Mouse (Mus musculus): ENCODE results near the gene Dlgap4. TPM values are rescaled to one million over a fixed set of nuclear protein-coding genes. Genes with fewer than 3 reads are reported as not detected.

The Dlgap4 gene
- total and polyA plus RNA-seq, 3 experiments: 31.3 to 61.5 (median 32.5) TPM

GRCm38 (mm10) chr2:156760843-156761505 is 147.5 kb downstream of the Dlgap4 start:
- no peak for DNase-seq
- no peaks in the 10 kb centered on the region for H3K4me1 ChIP-seq (ENCODE audit: control insufficient read depth, insufficient read depth, low read length)
- H3K27ac ChIP-seq: no peak overlapping the region
- no peak overlapping the region for H3K9ac ChIP-seq (ENCODE audit: low read depth, low read length)
- no peaks in the 10 kb centered on the region for H3K36me3 ChIP-seq (ENCODE audit: control insufficient read depth, insufficient read depth, low read length)
- no peaks in the 10 kb centered on the region for H3K79me2 ChIP-seq (replicated peaks; ENCODE audit: control insufficient read depth, insufficient read depth, low read length)
- no peaks in the 10 kb centered on the region for H3K27me3 ChIP-seq (ENCODE audit: control insufficient read depth, insufficient read depth, low read length)
- no peak overlapping the region for H3K4me3 ChIP-seq
- WGBS: 86% methylated on average over 5 of the region's 5 CpGs
- intact Hi-C loops (cut with DNase I): no loop called here
- TF ChIP-seq EP300 (IDR thresholded peaks at IDR 0.05; ENCODE audit: insufficient read depth, low read depth, low read length) (no peak), CTCF (IDR thresholded peaks at IDR 0.05) (peak; percentile 59)

GRCm38 (mm10) chr2:156761521-156762278 is 148.2 kb downstream of the Dlgap4 start:
- intact Hi-C loops (cut with DNase I): no loop called here
- Histone ChIP-seq H3K79me2 (replicated peaks; ENCODE audit: control insufficient read depth, insufficient read depth, low read length) (no peaks in the 10 kb centered on the region), H3K36me3 (ENCODE audit: control insufficient read depth, insufficient read depth, low read length) (no peaks in the 10 kb centered on the region), H3K9ac (ENCODE audit: low read depth, low read length) (no peak overlapping the region), H3K27ac (no peak overlapping the region), H3K4me3 (no peak overlapping the region), H3K27me3 (ENCODE audit: control insufficient read depth, insufficient read depth, low read length) (no peaks in the 10 kb centered on the region), H3K4me1 (ENCODE audit: control insufficient read depth, insufficient read depth, low read length) (no peaks in the 10 kb centered on the region)
- DNase-seq: no peak
- WGBS: 91% methylated on average over 17 of the region's 17 CpGs
- TF ChIP-seq CTCF (IDR thresholded peaks at IDR 0.05) (no peak), EP300 (IDR thresholded peaks at IDR 0.05; ENCODE audit: insufficient read depth, low read depth, low read length) (no peak), POLR2A (IDR thresholded peaks at IDR 0.05; ENCODE audit: insufficient read depth, low read depth, low read length) (no peak)

GRCm38 (mm10) chr2:156762499-156762898 is 149.0 kb downstream of the Dlgap4 start:
- H3K79me2 ChIP-seq (replicated peaks; ENCODE audit: control insufficient read depth, insufficient read depth, low read length): no peaks in the 10 kb centered on the region
- peak overlapping the region; percentile 49 for H3K27ac ChIP-seq
- H3K27me3 ChIP-seq (ENCODE audit: control insufficient read depth, insufficient read depth, low read length): no peaks in the 10 kb centered on the region
- no peak overlapping the region for H3K4me3 ChIP-seq
- no peaks in the 10 kb centered on the region for H3K4me1 ChIP-seq (ENCODE audit: control insufficient read depth, insufficient read depth, low read length)
- intact Hi-C loops (cut with DNase I): no loop called here
- no peaks in the 10 kb centered on the region for H3K36me3 ChIP-seq (ENCODE audit: control insufficient read depth, insufficient read depth, low read length)
- no peak for DNase-seq
- 84% methylated on average over 21 of the region's 21 CpGs for WGBS
- TF ChIP-seq CTCF (IDR thresholded peaks at IDR 0.05): no peak
- TF ChIP-seq EP300 (IDR thresholded peaks at IDR 0.05; ENCODE audit: insufficient read depth, low read depth, low read length): no peak
- no peak for TF ChIP-seq POLR2A (IDR thresholded peaks at IDR 0.05; ENCODE audit: insufficient read depth, low read depth, low read length)
- H3K9ac ChIP-seq (ENCODE audit: low read depth, low read length): no peak overlapping the region

GRCm38 (mm10) chr2:156763101-156763500 is 149.6 kb downstream of the Dlgap4 start:
- no peak overlapping the region for H3K9ac ChIP-seq (ENCODE audit: low read depth, low read length)
- H3K4me1 ChIP-seq (ENCODE audit: control insufficient read depth, insufficient read depth, low read length): no peaks in the 10 kb centered on the region
- 70% methylated on average over 11 of the region's 11 CpGs for WGBS
- DNase-seq: peak; percentile 67 to 70
- intact Hi-C loops (cut with DNase I): no loop called here
- H3K79me2 ChIP-seq (replicated peaks; ENCODE audit: control insufficient read depth, insufficient read depth, low read length): no peaks in the 10 kb centered on the region
- H3K27me3 ChIP-seq (ENCODE audit: control insufficient read depth, insufficient read depth, low read length): no peaks in the 10 kb centered on the region
- no peak overlapping the region for H3K4me3 ChIP-seq
- no peaks in the 10 kb centered on the region for H3K36me3 ChIP-seq (ENCODE audit: control insufficient read depth, insufficient read depth, low read length)
- no peak for TF ChIP-seq CTCF (IDR thresholded peaks at IDR 0.05)
- no peak for TF ChIP-seq EP300 (IDR thresholded peaks at IDR 0.05; ENCODE audit: insufficient read depth, low read depth, low read length)
- no peak for TF ChIP-seq POLR2A (IDR thresholded peaks at IDR 0.05; ENCODE audit: insufficient read depth, low read depth, low read length)
- peak overlapping the region; percentile 49; the same call in 1 of the 2 replicates for H3K27ac ChIP-seq

- 95% methylated on average over 10 of the region's 10 CpGs for WGBS
These were observed 150.5 kb downstream of the Dlgap4 start for GRCm38 (mm10) chr2:156764022-156764421.

GRCm38 (mm10) chr2:156764747-156765146 is 151.2 kb downstream of the Dlgap4 start:
- TF ChIP-seq CTCF (IDR thresholded peaks at IDR 0.05) (no peak), EP300 (IDR thresholded peaks at IDR 0.05; ENCODE audit: insufficient read depth, low read depth, low read length) (no peak), POLR2A (IDR thresholded peaks at IDR 0.05; ENCODE audit: insufficient read depth, low read depth, low read length) (no peak)
- Histone ChIP-seq H3K9ac (ENCODE audit: low read depth, low read length) (no peak overlapping the region), H3K27me3 (ENCODE audit: control insufficient read depth, insufficient read depth, low read length) (no peaks in the 10 kb centered on the region), H3K27ac (no peak overlapping the region), H3K4me3 (no peak overlapping the region), H3K36me3 (ENCODE audit: control insufficient read depth, insufficient read depth, low read length) (no peaks in the 10 kb centered on the region), H3K4me1 (ENCODE audit: control insufficient read depth, insufficient read depth, low read length) (no peaks in the 10 kb centered on the region), H3K79me2 (replicated peaks; ENCODE audit: control insufficient read depth, insufficient read depth, low read length) (no peaks in the 10 kb centered on the region)
- 50% methylated on average over 4 of the region's 4 CpGs for WGBS
- DNase-seq: no peak
- intact Hi-C loops (cut with DNase I): no loop called here

More at GRCm38 (mm10) chr2:156764022-156764421, 150.5 kb downstream of the Dlgap4 start:
- H3K9ac ChIP-seq (ENCODE audit: low read depth, low read length): no peak overlapping the region
- TF ChIP-seq EP300 (IDR thresholded peaks at IDR 0.05; ENCODE audit: insufficient read depth, low read depth, low read length): no peak
- H3K4me3 ChIP-seq: no peak overlapping the region
- no peaks in the 10 kb centered on the region for H3K79me2 ChIP-seq (replicated peaks; ENCODE audit: control insufficient read depth, insufficient read depth, low read length)
- no peak overlapping the region for H3K27ac ChIP-seq
- H3K4me1 ChIP-seq (ENCODE audit: control insufficient read depth, insufficient read depth, low read length): no peaks in the 10 kb centered on the region
- no peaks in the 10 kb centered on the region for H3K36me3 ChIP-seq (ENCODE audit: control insufficient read depth, insufficient read depth, low read length)
- no peaks in the 10 kb centered on the region for H3K27me3 ChIP-seq (ENCODE audit: control insufficient read depth, insufficient read depth, low read length)
- DNase-seq: no peak
- intact Hi-C loops (cut with DNase I): no loop called here
